Mouse (Mus musculus) C2C12 (cell line): ENCODE results near the gene Atm. TPM values are rescaled to one million over a fixed set of nuclear protein-coding genes. Genes with fewer than 3 reads are reported as not detected.

Experiments used
- H3K27me3 ChIP-seq: one replicate; pipeline ENCODE4 v1.6.1; 2011; ENCODE audit not compliant: control insufficient read depth, insufficient read depth, insufficient read length
- H3K36me3 ChIP-seq: one replicate; pipeline ENCODE4 v1.6.1; 2011; ENCODE audit not compliant: control insufficient read depth, insufficient read depth
- H3K4me3 ChIP-seq: one replicate; pipeline ENCODE4 v1.5.1; 2011; ENCODE audit warnings: mild to moderate bottlenecking, control low read depth; ENCODE audit not compliant: poor library complexity, insufficient read depth, severe bottlenecking
- H3K79me2 ChIP-seq: one replicate; pipeline ENCODE4 v1.6.1; 2011; ENCODE audit not compliant: control insufficient read depth, insufficient read depth
- H3K79me3 ChIP-seq: one replicate; pipeline ENCODE4 v1.6.1; 2011; ENCODE audit warnings: low read depth, control low read depth
- H3ac ChIP-seq: one replicate; pipeline ENCODE3; 2011; ENCODE audit warnings: low read depth; ENCODE audit not compliant: control insufficient read depth, insufficient read length
- CEBPB ChIP-seq: IDR thresholded peaks from one replicate; pipeline ENCODE4 v1.6.1; 2011; ENCODE audit warnings: low read depth, mild to moderate bottlenecking, control low read depth, moderate library complexity
- CTCF ChIP-seq: IDR thresholded peaks from one replicate; pipeline ENCODE4 v1.5.1; 2011; ENCODE audit not compliant: control insufficient read depth, insufficient read depth, insufficient read length
- FOSL1 ChIP-seq: IDR thresholded peaks from one replicate; pipeline ENCODE4 v1.8.0; 2011; ENCODE audit warnings: mild to moderate bottlenecking, low read length; ENCODE audit not compliant: poor library complexity, insufficient read depth, severe bottlenecking
- MAX ChIP-seq: IDR thresholded peaks from one replicate; pipeline ENCODE4 v1.6.1; 2011; ENCODE audit warnings: mild to moderate bottlenecking, control low read depth
- MYOD1 ChIP-seq: IDR thresholded peaks from one replicate; pipeline ENCODE4 v1.6.1; 2011; ENCODE audit warnings: low read depth; ENCODE audit not compliant: control insufficient read depth, insufficient read length
- MYOG ChIP-seq: IDR thresholded peaks from one replicate; pipeline ENCODE4 v1.6.1; 2011; ENCODE audit not compliant: control insufficient read depth, insufficient read length; ENCODE audit errors: extremely low read depth
- USF1 ChIP-seq: IDR thresholded peaks from one replicate; pipeline ENCODE4 v1.6.1; 2011; ENCODE audit warnings: low read depth, mild to moderate bottlenecking, control low read depth, moderate library complexity
- polyA plus RNA-seq: library from polyadenylated mRNA; unstranded; fragments of >200 nt; fragmentation: generic; extraction: Trizol; gene quantifications from one replicate; pipeline ENCODE4 v1.2.1, GENCODE M21; 2012; ENCODE audit warnings: missing spikeins

Gene Atm
- polyA plus RNA-seq, 1 experiment = 3.3 TPM

- no peaks in the 10 kb centered on the region for H3K79me2 ChIP-seq
- H3K79me3 ChIP-seq = no peaks in the 10 kb centered on the region
- TF ChIP-seq MYOD1 (no peak), FOSL1 (no peak), MYOG (no peak), CEBPB (no peak), USF1 (no peak), MAX (no peak), CTCF (no peak)
- H3K36me3 ChIP-seq = no peaks in the 10 kb centered on the region
- no peak overlapping the region for H3K4me3 ChIP-seq
- H3ac ChIP-seq = no peak overlapping the region
- H3K27me3 ChIP-seq = no peaks in the 10 kb centered on the region
These were observed 131.5 kb downstream of the Atm start for GRCm38 (mm10) chr9:53404753-53405722.

- H3K79me3 ChIP-seq = no peaks in the 10 kb centered on the region
- no peak for TF ChIP-seq FOSL1
- TF ChIP-seq MAX = no peak
- TF ChIP-seq MYOD1 = no peak
- TF ChIP-seq CTCF = no peak
- no peak for TF ChIP-seq USF1
- no peak for TF ChIP-seq MYOG
- no peak for TF ChIP-seq CEBPB
- H3ac ChIP-seq = no peak overlapping the region
- H3K4me3 ChIP-seq = no peak overlapping the region
- no peaks in the 10 kb centered on the region for H3K27me3 ChIP-seq
- no peaks in the 10 kb centered on the region for H3K36me3 ChIP-seq
- H3K79me2 ChIP-seq = no peaks in the 10 kb centered on the region
These were observed 132.3 kb downstream of the Atm start for GRCm38 (mm10) chr9:53404050-53404752.

- no peaks in the 10 kb centered on the region for H3K79me3 ChIP-seq
- H3K27me3 ChIP-seq = no peaks in the 10 kb centered on the region
- peaks cover under 1% of the 10 kb centered on the region for H3K36me3 ChIP-seq
- TF ChIP-seq CTCF = no peak
- TF ChIP-seq MYOG = no peak
- TF ChIP-seq FOSL1 = no peak
- TF ChIP-seq USF1 = no peak
- TF ChIP-seq MAX = no peak
- TF ChIP-seq CEBPB = no peak
- TF ChIP-seq MYOD1 = no peak
- H3ac ChIP-seq = no peak overlapping the region
- H3K79me2 ChIP-seq = no peaks in the 10 kb centered on the region
- H3K4me3 ChIP-seq = no peak overlapping the region
These were observed 133.5 kb downstream of the Atm start for GRCm38 (mm10) chr9:53402991-53403390.

- no peak within 1 kb of the TSS for H3K4me3 ChIP-seq
- TF ChIP-seq MYOD1 (no peak), MYOG (no peak), USF1 (no peak), CEBPB (no peak), MAX (no peak), FOSL1 (no peak), CTCF (no peak)
These were observed 134.2 kb downstream of the Atm start, which contains the start of gene 4930550C14Rik for GRCm38 (mm10) chr9:53402291-53402711. Gene 4930550C14Rik, plus strand, starts transcription at chr9:53402325.

GRCm38 (mm10) chr9:53401146-53401545 lies 135.4 kb downstream of the Atm start:
- Histone ChIP-seq H3K36me3 (peaks cover 7% of the 10 kb centered on the region), H3K79me3 (no peaks in the 10 kb centered on the region), H3K79me2 (no peaks in the 10 kb centered on the region), H3K27me3 (no peaks in the 10 kb centered on the region), H3K4me3 (no peak overlapping the region), H3ac (no peak overlapping the region)
- TF ChIP-seq CTCF = no peak
- no peak for TF ChIP-seq USF1
- no peak for TF ChIP-seq CEBPB
- TF ChIP-seq MYOD1 = no peak
- no peak for TF ChIP-seq FOSL1
- no peak for TF ChIP-seq MYOG
- no peak for TF ChIP-seq MAX

More at GRCm38 (mm10) chr9:53402291-53402711, 134.2 kb downstream of the Atm start, which contains the start of gene 4930550C14Rik:
- Histone ChIP-seq H3ac (no peak within 1 kb of the TSS), H3K79me2 (no peaks in the 10 kb centered on the region), H3K79me3 (no peaks in the 10 kb centered on the region), H3K36me3 (peaks cover 7% of the 10 kb centered on the region), H3K27me3 (no peaks in the 10 kb centered on the region)

GRCm38 (mm10) chr9:53400696-53401095 lies 135.8 kb downstream of the Atm start:
- Histone ChIP-seq H3K4me3 (no peak overlapping the region), H3K27me3 (no peaks in the 10 kb centered on the region), H3K79me2 (no peaks in the 10 kb centered on the region), H3ac (no peak overlapping the region), H3K36me3 (peaks cover 7% of the 10 kb centered on the region), H3K79me3 (no peaks in the 10 kb centered on the region)
- TF ChIP-seq MYOG (no peak), FOSL1 (no peak), USF1 (no peak), CEBPB (no peak), CTCF (no peak), MYOD1 (no peak), MAX (no peak)
